Mouse (Mus musculus) MEL (cell line): ENCODE data around the gene Kat6b. TPM values are rescaled to one million over a fixed set of nuclear protein-coding genes. Genes with fewer than 3 reads are reported as not detected.

Experiments used
- DNase-seq: peaks from one replicate; pipeline ENCODE4 v3.0.0; 2011; ENCODE audit warnings: low read depth, low spot score
- H3K27ac ChIP-seq: 2 replicates; pipeline ENCODE4 v1.5.1; 2012; ENCODE audit warnings: low read depth, mild to moderate bottlenecking, control low read depth, low read length, moderate library complexity; ENCODE audit not compliant: control insufficient read depth
- H3K27me3 ChIP-seq, 2 experiments: fragments of 150-350 bp in 1 of 2; sonication (generic) in 1 of 2; 2 replicates each; pipeline ENCODE4 v1.6.1; 2012; ENCODE audit warnings: low read length in 2 of 2, mild to moderate bottlenecking in 2 of 2, improper control_type of control experiment in 1 of 2, moderate library complexity in 1 of 2; ENCODE audit not compliant: insufficient read depth in 2 of 2, control insufficient read depth in 1 of 2
- H3K36me3 ChIP-seq, 2 experiments: 2 replicates each; pipeline ENCODE4 v1.6.1; 2012 to 2014; ENCODE audit warnings: low read length in 2 of 2, improper control_type of control experiment in 1 of 2, inconsistent platforms in 1 of 2, mild to moderate bottlenecking in 1 of 2; ENCODE audit not compliant: insufficient read depth in 2 of 2, control insufficient read depth in 1 of 2
- H3K4me1 ChIP-seq, 2 experiments: fragments of 150-350 bp in 1 of 2; sonication (generic) in 1 of 2; 2 replicates each; pipeline ENCODE4 v1.6.1; 2012; ENCODE audit warnings: low read length in 2 of 2, improper control_type of control experiment in 1 of 2, mild to moderate bottlenecking in 1 of 2; ENCODE audit not compliant: insufficient read depth in 2 of 2, control insufficient read depth in 1 of 2
- H3K4me3 ChIP-seq, 2 experiments: fragments of 150-350 bp in 1 of 2; sonication (generic) in 1 of 2; 2 replicates each; pipeline ENCODE4 v1.5.1; 2012; ENCODE audit warnings: low read depth in 2 of 2, low read length in 2 of 2, mild to moderate bottlenecking in 2 of 2, moderate library complexity in 2 of 2, control low read depth in 1 of 2, improper control_type of control experiment in 1 of 2; ENCODE audit not compliant: control insufficient read depth in 1 of 2, insufficient read depth in 1 of 2
- H3K79me2 ChIP-seq: 2 replicates; pipeline ENCODE4 v1.6.1; 2012; ENCODE audit warnings: mild to moderate bottlenecking, low read length, moderate library complexity; ENCODE audit not compliant: control insufficient read depth, poor library complexity, insufficient read depth
- H3K9ac ChIP-seq: 2 replicates; pipeline ENCODE4 v1.6.1; 2012; ENCODE audit warnings: low read depth, mild to moderate bottlenecking, control low read depth, low read length, moderate library complexity; ENCODE audit not compliant: control insufficient read depth, poor library complexity, severe bottlenecking
- H3K9me3 ChIP-seq: fragments of 150-350 bp; sonication (generic); replicated peaks from 2 replicates; pipeline ENCODE4 v1.6.1; 2012; ENCODE audit warnings: mild to moderate bottlenecking, low read length, improper control_type of control experiment, moderate library complexity; ENCODE audit not compliant: insufficient read depth
- CTCF ChIP-seq, 3 experiments: IDR thresholded peaks in 2 of 3; conservative IDR thresholded peaks in 1 of 3; 2 replicates each; pipeline ENCODE4 v1.5.1; 2011 to 2012; ENCODE audit warnings: low read length in 3 of 3, low read depth in 2 of 3, mild to moderate bottlenecking in 2 of 3, improper control_type of control experiment in 1 of 3, inconsistent platforms in 1 of 3, mixed read lengths in 1 of 3, moderate library complexity in 1 of 3; ENCODE audit not compliant: control insufficient read depth in 1 of 3, insufficient read depth in 1 of 3, poor library complexity in 1 of 3, severe bottlenecking in 1 of 3
- ETS1 ChIP-seq: IDR thresholded peaks from 2 replicates; pipeline ENCODE4 v1.6.1; 2012; ENCODE audit warnings: low read depth, mild to moderate bottlenecking, inconsistent platforms, low read length, improper control_type of control experiment, moderate library complexity
- GABPA ChIP-seq: IDR thresholded peaks from 2 replicates; pipeline ENCODE4 v1.6.1; 2012; ENCODE audit warnings: low read depth, mild to moderate bottlenecking, inconsistent platforms, low read length, improper control_type of control experiment, moderate library complexity
- GATA1 ChIP-seq: IDR thresholded peaks from 2 replicates; pipeline ENCODE4 v1.6.1; 2011; ENCODE audit warnings: low read depth, low read length, improper control_type of control experiment
- HCFC1 ChIP-seq: IDR thresholded peaks from 2 replicates; pipeline ENCODE4 v1.6.1; 2012; ENCODE audit warnings: low read depth, mild to moderate bottlenecking, inconsistent platforms, low read length, improper control_type of control experiment, moderate library complexity
- JUND ChIP-seq: IDR thresholded peaks from 2 replicates; pipeline ENCODE4 v1.6.1; 2011; ENCODE audit warnings: low read depth, mild to moderate bottlenecking, improper control_type of control experiment, low read length
- KAT2A ChIP-seq: conservative IDR thresholded peaks from 2 replicates; pipeline ENCODE4 v1.6.1; 2012; ENCODE audit warnings: low read depth, low read length, improper control_type of control experiment, inconsistent platforms
- MAZ ChIP-seq: IDR thresholded peaks from 2 replicates; pipeline ENCODE4 v1.6.1; 2012; ENCODE audit warnings: low read depth, mild to moderate bottlenecking, inconsistent platforms, low read length, improper control_type of control experiment
- MXI1 ChIP-seq: IDR thresholded peaks from 2 replicates; pipeline ENCODE4 v1.6.1; 2011; ENCODE audit warnings: mild to moderate bottlenecking, low read depth, low read length, improper control_type of control experiment
- MYB ChIP-seq: IDR thresholded peaks from 2 replicates; pipeline ENCODE4 v1.6.1; 2011; ENCODE audit warnings: mild to moderate bottlenecking, low read depth, low read length, improper control_type of control experiment
- MYC ChIP-seq: IDR thresholded peaks from 2 replicates; pipeline ENCODE4 v1.6.1; 2011; ENCODE audit warnings: low read depth, mild to moderate bottlenecking, low read length, improper control_type of control experiment, moderate library complexity
- NELFE ChIP-seq: IDR thresholded peaks from 2 replicates; pipeline ENCODE4 v1.6.1; 2011; ENCODE audit warnings: low read depth, low read length, improper control_type of control experiment
- POLR2A ChIP-seq, 2 experiments: IDR thresholded peaks; 2 replicates each; pipeline ENCODE4 v1.6.1; 2011 to 2012; ENCODE audit warnings: low read length in 2 of 2, mild to moderate bottlenecking in 2 of 2, control low read depth in 1 of 2, improper control_type of control experiment in 1 of 2, low read depth in 1 of 2, moderate library complexity in 1 of 2; ENCODE audit not compliant: control insufficient read depth in 1 of 2, insufficient read depth in 1 of 2, poor library complexity in 1 of 2
- POLR2AphosphoS5 ChIP-seq: IDR thresholded peaks from 2 replicates; pipeline ENCODE4 v1.6.1; 2012; ENCODE audit warnings: low read depth, borderline replicate concordance, mild to moderate bottlenecking, inconsistent platforms, low read length, moderate library complexity, mixed read lengths
- RCOR1 ChIP-seq: IDR thresholded peaks from 2 replicates; pipeline ENCODE4 v1.6.1; 2012; ENCODE audit warnings: low read depth, mild to moderate bottlenecking, inconsistent platforms, low read length, improper control_type of control experiment
- SIN3A ChIP-seq: IDR thresholded peaks from 2 replicates; pipeline ENCODE4 v1.6.1; 2012; ENCODE audit warnings: low read length, improper control_type of control experiment, inconsistent platforms
- TAL1 ChIP-seq: IDR thresholded peaks from 2 replicates; pipeline ENCODE4 v1.6.1; 2012; ENCODE audit warnings: mild to moderate bottlenecking, inconsistent platforms, low read length, moderate library complexity, mixed read lengths
- UBTF ChIP-seq: IDR thresholded peaks from 2 replicates; pipeline ENCODE4 v1.6.1; 2012; ENCODE audit warnings: low read depth, mild to moderate bottlenecking, inconsistent platforms, low read length, improper control_type of control experiment, moderate library complexity, borderline replicate concordance; ENCODE audit not compliant: insufficient read depth
- USF2 ChIP-seq, 2 experiments: IDR thresholded peaks; 2 replicates each; pipeline ENCODE4 v1.6.1; 2011 to 2012; ENCODE audit warnings: improper control_type of control experiment in 2 of 2, low read length in 2 of 2, borderline replicate concordance in 1 of 2, inconsistent platforms in 1 of 2, low read depth in 1 of 2, mild to moderate bottlenecking in 1 of 2; ENCODE audit not compliant: insufficient read depth in 1 of 2
- ZC3H11A ChIP-seq: IDR thresholded peaks from 2 replicates; pipeline ENCODE4 v1.6.1; 2012; ENCODE audit warnings: low read depth, mild to moderate bottlenecking, inconsistent platforms, low read length, improper control_type of control experiment
- ZMIZ1 ChIP-seq: IDR thresholded peaks from 2 replicates; pipeline ENCODE4 v1.6.1; 2012; ENCODE audit warnings: low read depth, mild to moderate bottlenecking, inconsistent platforms, low read length, improper control_type of control experiment, moderate library complexity
- ZNF384 ChIP-seq: IDR thresholded peaks from 2 replicates; pipeline ENCODE4 v1.6.1; 2012; ENCODE audit warnings: low read depth, mild to moderate bottlenecking, inconsistent platforms, low read length, improper control_type of control experiment
- polyA plus RNA-seq, 2 experiments: library from polyadenylated mRNA; stranded (reverse) in 1 of 2; unstranded in 1 of 2; fragments of >175 nt in 1 of 2; fragments of >200 nt in 1 of 2; gene quantifications; 2 replicates each; pipeline versions ENCODE4 v1.2.1 to v1.2.4; 2012; ENCODE audit warnings: low replicate concordance in 2 of 2, low read depth in 1 of 2; ENCODE audit not compliant: insufficient read length in 2 of 2, insufficient read depth in 1 of 2, missing spikeins in 1 of 2
- total RNA-seq: library from RNA; depleted of rRNA; stranded (reverse); fragments of 300-350 nt; gene quantifications from 2 replicates; pipeline ENCODE4 v1.2.3, GENCODE M21; 2012

Kat6b gene
- total and polyA plus RNA-seq, 3 experiments, result 1.8 to 5.4 TPM; not detected in 1

GRCm38 (mm10) chr14:21459163-21459562 lies 22.1 kb upstream of the Kat6b start:
- no peaks in the 10 kb centered on the region for H3K4me1 ChIP-seq
- no peak overlapping the region for H3K9ac ChIP-seq
- no peak for DNase-seq
- H3K27me3 ChIP-seq, result no peaks in the 10 kb centered on the region
- no peak overlapping the region for H3K4me3 ChIP-seq
- TF ChIP-seq SIN3A (no peak), GABPA (no peak), TAL1 (no peak), POLR2AphosphoS5 (no peak), MYC (no peak), HCFC1 (no peak), ZMIZ1 (no peak), ZNF384 (no peak), JUND (no peak), MAZ (no peak), MYB (no peak), CTCF (IDR thresholded peaks at IDR 0.05 in 2 of 3, conservative IDR thresholded peaks at IDR 0.05 in 1 of 3; ENCODE audit: control insufficient read depth in 1 of 3, insufficient read depth in 1 of 3, low read depth in 2 of 3, low read length in 3 of 3, poor library complexity in 1 of 3, severe bottlenecking in 1 of 3) (no peak)
- no peaks in the 10 kb centered on the region for H3K79me2 ChIP-seq
- H3K36me3 ChIP-seq, result no peaks in the 10 kb centered on the region
- H3K27ac ChIP-seq, result no peak overlapping the region
- no peaks in the 10 kb centered on the region for H3K9me3 ChIP-seq

GRCm38 (mm10) chr14:21462398-21462797 lies 18.8 kb upstream of the Kat6b start:
- Histone ChIP-seq H3K4me1 (no peaks in the 10 kb centered on the region), H3K4me3 (no peak overlapping the region), H3K27me3 (no peaks in the 10 kb centered on the region), H3K9me3 (no peaks in the 10 kb centered on the region), H3K9ac (no peak overlapping the region), H3K79me2 (no peaks in the 10 kb centered on the region), H3K27ac (no peak overlapping the region), H3K36me3 (no peaks in the 10 kb centered on the region)
- no peak for DNase-seq
- TF ChIP-seq NELFE (no peak), USF2 (IDR thresholded peaks at IDR 0.05; ENCODE audit: borderline replicate concordance in 1 of 2, insufficient read depth in 1 of 2, low read depth in 1 of 2, low read length in 2 of 2) (no peak), RCOR1 (no peak), CTCF (IDR thresholded peaks at IDR 0.05 in 2 of 3, conservative IDR thresholded peaks at IDR 0.05 in 1 of 3; ENCODE audit: control insufficient read depth in 1 of 3, insufficient read depth in 1 of 3, low read depth in 2 of 3, low read length in 3 of 3, poor library complexity in 1 of 3, severe bottlenecking in 1 of 3) (no peak), ZMIZ1 (no peak), POLR2AphosphoS5 (no peak), ZC3H11A (no peak), POLR2A (IDR thresholded peaks at IDR 0.05; ENCODE audit: control insufficient read depth in 1 of 2, insufficient read depth in 1 of 2, low read depth in 1 of 2, low read length in 2 of 2, poor library complexity in 1 of 2) (no peak), UBTF (no peak), GABPA (no peak), SIN3A (no peak), HCFC1 (no peak), GATA1 (no peak), MXI1 (no peak), KAT2A (no peak), ETS1 (no peak)
